Mouse (Mus musculus) cortical plate, adult 2 months (tissue): Measurements from ENCODE around the gene Slc44a2.

Experiments used
- CTCF ChIP-seq: fragments of 200-500 bp; IDR thresholded peaks from 2 replicates; pipeline ENCODE4 v1.5.1; 2011; ENCODE audit warnings: mild to moderate bottlenecking, control low read depth, low read length; ENCODE audit not compliant: insufficient read depth; ENCODE audit errors: extremely low read depth
- POLR2A ChIP-seq: fragments of 200-500 bp; IDR thresholded peaks from 2 replicates; pipeline ENCODE4 v1.6.1; 2011; ENCODE audit warnings: mild to moderate bottlenecking, low read length, control low read depth; ENCODE audit not compliant: insufficient read depth; ENCODE audit errors: extremely low read depth

DNA sequence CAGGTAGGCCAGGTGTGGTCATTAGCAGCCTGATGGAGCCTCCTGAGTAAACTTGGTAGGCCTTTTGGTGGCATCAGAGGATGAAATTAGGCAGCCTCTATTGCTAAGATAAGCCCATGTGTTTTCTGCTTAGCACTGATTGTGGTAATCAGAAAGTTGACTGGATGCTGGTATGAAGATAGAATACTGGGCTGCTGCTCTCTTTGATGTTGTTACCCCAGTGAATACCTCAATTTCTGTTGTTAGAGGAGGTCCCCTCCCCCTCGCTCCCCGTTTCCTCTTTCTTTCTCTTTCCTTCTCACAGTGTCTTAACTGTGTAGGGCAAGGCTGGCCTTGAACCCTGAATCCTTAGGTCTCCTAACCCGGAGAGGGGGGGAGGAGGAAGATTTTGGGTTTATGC, 58.7 kb downstream of the Slc44a2 start:
- no peak for TF ChIP-seq CTCF
- TF ChIP-seq POLR2A = no peak
